Mouse (Mus musculus) ES-E14 (cell line): ENCODE data around the gene Hrnr.

ENCODE experiments used
- CHD2 ChIP-seq: IDR thresholded peaks from 2 replicates; pipeline ENCODE4 v1.6.1; 2014; ENCODE audit warnings: mild to moderate bottlenecking, low read depth, low read length, inconsistent platforms
- HCFC1 ChIP-seq: IDR thresholded peaks from 2 replicates; pipeline ENCODE4 v1.6.1; 2012; ENCODE audit warnings: low read length, inconsistent platforms, borderline replicate concordance; ENCODE audit not compliant: insufficient read depth
- ZC3H11A ChIP-seq: IDR thresholded peaks from 2 replicates; pipeline ENCODE4 v1.6.1; 2012; ENCODE audit warnings: low read depth, mild to moderate bottlenecking, inconsistent platforms, low read length, borderline replicate concordance
- ZNF384 ChIP-seq: IDR thresholded peaks from 2 replicates; pipeline ENCODE4 v1.6.1; 2012; ENCODE audit warnings: low read depth, low read length, inconsistent platforms

DNA sequence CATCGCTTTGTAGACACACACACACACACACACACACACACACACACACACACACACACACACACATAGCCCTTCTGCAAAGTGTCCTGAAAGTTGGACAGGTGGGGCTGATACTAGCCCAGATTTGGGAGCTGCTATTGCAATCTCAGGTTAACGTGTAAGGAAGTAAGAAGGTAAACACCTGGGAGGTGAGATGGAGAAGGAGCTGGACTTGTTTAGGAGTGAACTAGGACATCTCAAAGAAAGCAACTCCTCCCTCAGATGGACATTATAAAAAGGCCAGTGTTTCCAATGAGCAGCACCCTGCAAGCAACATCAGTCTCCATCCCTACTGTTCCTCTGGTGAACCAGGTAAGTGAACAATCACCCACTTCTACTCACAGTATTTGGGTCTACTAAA is at the start of gene Hrnr:
- TF ChIP-seq ZNF384 (no peak), ZC3H11A (no peak), HCFC1 (no peak), CHD2 (no peak)
